13 mouse cellular contexts compared by ENCODE assay signal in genomic region chr16:4702646-4703045, GRCm38 (mm10).
"Had no signal": no experiment of that assay in that cellular context is flagged by ENCODE, and none has a peak within 500 bp of the region (broad histone marks: within the 10 kb centered on the region; RNA-seq: fewer than 3 reads in every experiment).

No protein-coding gene starts in this region.

- ATAC-seq: intestine, embryonic 15.5 days; midbrain, embryonic 15.5 days had no signal

- H3K9me3 ChIP-seq: intestine, embryonic 15.5 days; limb, embryonic 10.5 days; lung, embryonic 15.5 days; megakaryocyte, embryonic 14.5 days; midbrain, embryonic 15.5 days; stomach, embryonic 15.5 days had no signal

- H3K27ac ChIP-seq: intestine, embryonic 15.5 days; left cerebral cortex, adult 2 months; limb, embryonic 10.5 days; lung, embryonic 15.5 days; macrophage; midbrain, embryonic 15.5 days; stomach, embryonic 15.5 days had no signal

- H3K4me2 ChIP-seq: intestine, embryonic 15.5 days; lung, embryonic 15.5 days; midbrain, embryonic 11.5 days; midbrain, embryonic 15.5 days; stomach, embryonic 15.5 days had no signal

- H3K9ac ChIP-seq: intestine, embryonic 15.5 days; lung, embryonic 15.5 days; midbrain, embryonic 15.5 days; stomach, embryonic 15.5 days had no signal

- H3K27me3 ChIP-seq: intestine, embryonic 15.5 days; lung, embryonic 15.5 days; megakaryocyte, embryonic 14.5 days; midbrain, embryonic 15.5 days; stomach, embryonic 15.5 days had no signal

- DNase-seq: kidney, adult 18-20 months; kidney, postnatal 10 days; lung, postnatal 14 days; right cerebral cortex, postnatal 14 days had no signal

- H3K4me3 ChIP-seq: intestine, embryonic 15.5 days; left cerebral cortex, adult 2 months; limb, embryonic 10.5 days; lung, embryonic 15.5 days; megakaryocyte, embryonic 14.5 days; midbrain, embryonic 15.5 days; stomach, embryonic 15.5 days had no signal

- H3K4me1 ChIP-seq: intestine, embryonic 15.5 days; limb, embryonic 10.5 days; lung, embryonic 15.5 days; midbrain, embryonic 15.5 days; stomach, embryonic 15.5 days had no signal
